Mouse (Mus musculus): ENCODE data around the gene Sik3. TPM values are rescaled to one million over a fixed set of nuclear protein-coding genes. Genes with fewer than 3 reads are reported as not detected.
A peak's percentile ranks its signal among the peaks of the same experiment; 100 is the strongest.

The Sik3 gene
- total RNA-seq (2022), result 10 to 100 TPM; 62.0 to 81.1 (median 73.3) TPM

DNA sequence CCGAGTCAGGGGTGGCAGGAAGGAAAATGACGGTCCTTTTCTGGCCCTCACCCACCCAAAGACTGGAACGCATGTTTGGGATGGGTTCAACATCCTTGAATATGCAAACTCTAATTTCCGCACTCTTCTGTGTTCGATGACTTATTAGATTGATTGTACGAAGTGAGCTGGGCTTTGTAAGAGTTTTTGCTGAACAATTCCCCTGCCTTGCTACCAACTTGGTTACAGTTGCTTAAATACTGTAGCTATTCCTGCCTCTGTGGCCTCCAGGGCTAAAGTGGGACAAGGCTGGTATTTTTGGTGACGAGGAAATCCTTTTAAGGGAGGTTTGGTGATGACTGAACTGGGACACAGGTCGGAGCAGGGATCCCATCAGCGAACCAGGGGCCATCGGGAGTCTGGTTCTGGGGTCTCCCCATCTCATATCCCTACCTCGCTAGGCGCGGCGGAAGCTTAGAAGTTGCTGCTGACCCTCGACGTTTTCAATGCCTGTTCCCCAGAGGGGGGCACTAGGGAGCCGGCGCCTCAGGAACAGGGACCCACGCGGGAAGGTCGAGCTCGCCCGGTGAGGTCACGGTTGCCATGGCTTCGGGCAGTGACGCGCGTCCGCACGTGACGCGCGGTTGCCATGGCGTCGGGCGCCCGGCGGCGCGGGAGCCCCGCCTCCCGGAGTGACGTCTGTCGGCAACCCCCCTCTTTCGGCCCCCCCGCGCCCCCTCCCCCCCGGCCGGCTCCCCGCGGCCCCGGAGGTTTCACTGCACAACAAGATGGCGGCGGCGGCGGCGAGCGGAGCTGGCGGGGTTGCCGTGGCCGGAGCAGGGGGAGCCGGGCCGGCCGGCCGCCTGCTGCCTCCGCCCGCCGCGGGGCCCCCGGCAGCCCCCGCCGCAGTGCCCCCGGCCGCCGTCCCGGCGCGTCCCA lies at the start of gene Sik3, which contains the start of gene Pafah1b2:
Sik3 (plus strand) TSS at position 730 of the 918 bp plus-strand sequence.
Pafah1b2 (minus strand) TSS at position 600 of the 918 bp plus-strand sequence.
- DNase-seq (ENCODE audit: low spot score), result peak; percentile 93

DNA sequence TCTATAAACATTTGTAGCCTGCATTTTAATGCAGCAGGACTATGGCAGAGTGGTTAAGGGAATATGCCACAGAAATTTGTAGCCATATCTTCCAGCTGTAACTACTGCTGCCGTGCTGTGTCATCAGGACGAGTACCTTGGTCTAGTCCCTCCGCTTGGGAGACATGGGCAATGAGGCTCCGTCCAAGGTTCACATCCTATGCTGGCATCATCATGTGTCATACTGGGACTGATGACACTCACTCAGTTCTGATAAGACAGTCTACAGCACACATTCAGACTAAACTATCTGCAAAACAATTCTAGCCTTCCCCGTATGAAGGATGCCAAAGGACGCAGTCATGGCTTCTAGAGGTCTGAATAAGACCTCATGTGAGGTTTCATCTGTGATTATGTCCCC lies 49.0 kb upstream of the Sik3 start:
- no peak for DNase-seq (ENCODE audit: low spot score)

DNA sequence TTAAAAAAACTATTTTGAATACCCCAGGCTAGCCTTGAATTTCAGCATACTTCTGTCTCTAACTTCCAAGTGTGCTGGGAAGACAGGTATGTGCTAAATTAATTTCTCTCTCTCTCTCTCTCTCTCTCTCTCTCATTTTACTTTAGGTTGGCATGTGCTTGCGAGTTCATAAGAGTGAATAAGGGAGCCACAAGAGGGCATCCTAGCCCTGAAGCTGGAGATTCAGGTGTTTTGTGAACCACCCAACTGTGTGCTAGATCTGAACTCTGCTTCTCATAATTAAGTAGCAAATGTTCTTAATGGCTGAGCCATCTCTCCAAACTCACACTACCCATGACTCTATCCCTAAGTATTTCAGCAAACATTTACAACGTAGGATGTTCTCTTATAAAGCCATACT lies 35.7 kb upstream of the Sik3 start:
- no peak for DNase-seq (ENCODE audit: low spot score)

DNA sequence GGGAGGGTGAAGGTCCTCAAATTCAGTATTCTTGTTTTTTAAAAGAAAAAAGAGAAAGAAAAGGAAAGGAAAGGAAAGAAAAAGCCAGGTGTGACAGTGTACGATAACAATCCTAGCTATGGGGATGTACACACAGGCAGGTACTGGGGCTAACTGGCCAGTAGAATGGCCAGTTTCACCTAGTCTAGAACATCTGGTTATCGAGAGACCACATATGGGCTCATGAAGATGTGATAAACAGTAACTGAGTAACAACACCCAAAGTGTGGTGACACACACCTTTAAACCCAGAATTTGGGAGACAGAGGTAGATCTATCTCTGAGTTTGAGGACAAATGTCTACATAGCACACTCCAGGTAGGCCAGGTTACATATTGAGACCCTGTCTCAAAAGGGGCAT lies 32.8 kb upstream of the Sik3 start:
- no peak for DNase-seq (ENCODE audit: low spot score)

DNA sequence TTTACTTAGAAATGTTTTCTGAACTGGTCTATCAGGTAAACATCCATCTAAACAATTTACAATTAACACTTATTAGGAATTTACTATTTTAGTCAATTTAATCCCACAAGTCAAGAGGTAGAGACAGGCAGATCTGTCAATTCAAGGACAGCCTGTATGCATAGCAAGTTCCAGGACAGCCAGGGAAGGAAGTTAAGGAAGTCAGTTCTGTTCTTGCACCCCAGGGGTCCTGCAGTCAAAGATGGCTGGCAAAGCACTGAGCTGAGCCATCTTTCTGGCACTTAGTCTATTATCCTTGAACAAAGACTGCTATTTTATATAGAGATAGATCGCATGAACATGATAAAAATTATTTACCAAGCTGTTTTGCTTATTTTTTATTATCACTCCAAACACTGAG lies 32.0 kb upstream of the Sik3 start:
- DNase-seq (ENCODE audit: low spot score), result no peak

DNA sequence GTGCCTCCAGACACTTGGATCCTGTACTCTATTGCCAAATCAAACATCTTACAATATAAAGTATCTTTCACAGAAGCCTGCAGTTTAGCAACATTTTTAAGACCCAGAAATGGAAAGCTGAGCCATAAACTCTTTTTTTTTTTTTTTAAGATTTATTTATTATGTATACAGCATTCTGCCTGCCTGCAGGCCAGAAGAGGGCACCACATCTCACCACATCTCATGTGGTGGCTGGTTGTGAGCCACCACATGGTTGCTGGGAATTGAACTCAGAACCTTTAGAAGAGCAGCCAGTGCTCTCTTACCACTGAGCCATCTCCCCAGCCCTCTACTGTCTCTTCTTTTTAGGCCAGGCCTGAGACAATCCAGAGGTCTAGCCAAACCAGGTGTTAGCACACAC lies 31.3 kb upstream of the Sik3 start:
- no peak for DNase-seq (ENCODE audit: low spot score)

DNA sequence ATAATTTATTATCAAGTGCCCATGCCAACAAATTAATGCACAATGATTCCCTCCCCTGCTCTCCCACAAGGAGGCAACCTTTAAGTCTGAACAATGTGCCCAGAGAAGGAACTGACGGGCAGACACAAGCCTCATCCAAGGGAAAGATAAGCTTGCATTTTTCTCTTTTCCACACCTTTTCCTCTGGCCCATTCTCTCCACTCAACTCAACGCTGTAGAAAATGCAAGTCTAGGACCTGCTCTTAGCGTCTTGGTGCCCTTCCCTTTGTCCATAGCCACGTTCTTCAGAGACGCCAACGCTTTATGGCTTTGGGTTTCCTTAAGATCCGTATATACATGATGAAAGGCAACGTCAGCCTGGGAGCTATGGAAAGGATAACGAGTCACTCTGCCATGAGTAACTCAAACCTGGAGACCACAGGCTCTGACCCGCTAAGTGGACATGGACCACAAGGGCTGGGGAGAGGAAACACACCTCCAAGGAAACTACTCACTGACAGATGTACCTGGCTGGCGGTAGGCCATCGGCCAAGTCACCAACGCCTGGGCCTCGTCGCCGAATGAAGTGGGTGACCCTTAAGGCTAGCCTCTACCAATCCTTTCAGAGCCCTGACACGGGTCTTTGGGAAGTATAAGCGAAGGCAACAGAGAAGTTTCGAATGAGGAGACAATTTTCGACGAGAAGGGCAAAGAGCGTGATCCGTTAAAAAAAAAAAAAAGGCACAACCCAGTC lies 28.8 kb upstream of the Sik3 start:
- DNase-seq (ENCODE audit: low spot score), result peak; percentile 16

DNA sequence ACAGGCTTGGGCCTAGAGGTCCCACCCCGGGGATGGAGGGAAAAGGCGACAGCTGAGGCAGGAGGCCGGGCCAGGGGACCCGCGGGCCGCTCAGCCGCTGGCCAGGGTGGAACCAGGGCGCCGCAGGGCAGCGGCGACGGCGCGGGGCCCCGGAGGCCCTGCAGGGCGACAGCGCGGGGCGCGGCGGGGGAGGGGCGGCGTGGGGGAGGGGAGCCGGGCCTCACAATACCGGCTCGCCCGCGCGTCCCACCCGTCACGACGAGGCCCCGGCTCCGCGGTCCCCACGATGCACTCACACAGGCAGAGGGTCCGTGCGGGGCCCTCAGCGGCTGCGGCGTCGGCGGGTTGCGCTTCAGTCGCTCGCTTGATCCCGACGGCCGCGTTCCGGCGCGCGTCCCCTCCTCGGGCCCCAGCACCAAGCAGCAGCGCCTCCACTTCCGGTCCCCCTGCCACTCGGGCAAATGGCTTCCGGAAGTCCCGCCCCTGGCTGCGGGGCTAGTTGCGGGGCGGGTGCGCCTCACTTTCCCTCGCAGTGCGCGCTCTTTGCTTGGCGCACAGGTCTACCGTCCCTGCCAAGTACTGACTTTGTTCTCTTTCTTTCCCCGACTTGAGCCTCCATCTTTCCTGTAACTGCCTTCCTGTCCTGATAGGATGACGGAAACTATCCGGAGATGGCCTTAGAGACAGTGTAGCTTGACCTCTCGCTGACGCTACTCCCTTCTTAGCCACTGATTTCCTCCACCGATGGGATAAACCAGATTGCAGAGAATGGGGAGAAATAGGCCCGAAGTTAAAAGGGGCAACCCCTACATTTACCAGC lies 28.0 kb upstream of the Sik3 start:
- peak; percentile 85 for DNase-seq (ENCODE audit: low spot score)

DNA sequence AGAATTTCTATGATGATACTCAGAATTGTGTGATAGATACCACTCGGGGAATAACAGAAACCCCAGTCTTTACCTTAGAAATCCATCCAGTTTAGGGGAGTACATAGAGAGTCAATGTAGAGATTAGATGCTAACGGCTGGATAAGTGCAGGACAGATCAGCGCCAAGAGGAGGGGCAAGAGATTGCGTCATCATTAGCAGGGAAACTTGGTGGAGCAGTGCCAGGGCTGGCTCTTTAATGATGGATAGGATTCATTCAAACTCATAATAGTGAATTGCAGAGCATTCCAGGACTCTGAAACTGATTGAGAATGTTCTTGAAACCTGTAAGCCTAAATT lies 27.4 kb upstream of the Sik3 start:
- peak; percentile 69 for DNase-seq (ENCODE audit: low spot score)

DNA sequence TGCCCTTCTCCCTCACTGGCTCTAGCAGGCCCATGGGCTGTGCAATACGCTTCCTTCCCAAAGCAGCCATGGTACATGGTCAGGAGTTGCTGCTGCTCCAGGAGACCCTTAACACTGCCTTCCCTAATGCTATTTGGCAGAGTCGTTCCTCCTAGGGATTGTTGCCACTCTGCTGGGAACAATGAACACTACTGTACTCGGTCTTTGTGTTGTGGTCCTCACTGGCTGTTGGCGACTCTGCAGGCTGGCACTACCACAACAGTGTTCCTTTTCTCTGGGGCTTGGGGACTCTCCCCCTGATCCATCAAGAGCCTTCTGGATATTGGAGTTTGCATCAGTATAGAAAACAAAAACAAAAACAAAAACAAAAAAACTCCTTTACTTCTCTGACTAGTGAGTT lies 13.6 kb upstream of the Sik3 start:
- DNase-seq (ENCODE audit: low spot score), result no peak

DNA sequence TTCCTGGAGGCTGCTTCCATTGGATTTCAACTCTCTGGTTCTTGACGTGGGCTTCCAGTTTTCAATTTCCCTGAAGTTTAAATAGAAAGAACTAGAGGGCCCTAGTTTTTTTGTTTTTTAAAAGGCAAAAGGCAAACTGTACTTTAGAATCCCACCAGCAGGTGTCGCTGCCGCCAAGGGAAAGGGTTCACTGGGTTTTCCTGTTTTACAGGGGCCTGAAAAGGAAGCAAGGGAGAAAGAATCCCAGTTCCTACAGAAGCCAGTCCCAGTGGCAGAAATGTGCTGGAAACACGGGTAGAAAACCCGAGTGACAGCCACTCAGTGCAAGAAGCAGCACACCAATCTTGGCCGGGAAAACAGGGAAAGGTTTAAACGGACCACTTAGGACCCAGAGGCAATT lies 8.9 kb upstream of the Sik3 start:
- DNase-seq (ENCODE audit: low spot score), result peak; percentile 85

DNA sequence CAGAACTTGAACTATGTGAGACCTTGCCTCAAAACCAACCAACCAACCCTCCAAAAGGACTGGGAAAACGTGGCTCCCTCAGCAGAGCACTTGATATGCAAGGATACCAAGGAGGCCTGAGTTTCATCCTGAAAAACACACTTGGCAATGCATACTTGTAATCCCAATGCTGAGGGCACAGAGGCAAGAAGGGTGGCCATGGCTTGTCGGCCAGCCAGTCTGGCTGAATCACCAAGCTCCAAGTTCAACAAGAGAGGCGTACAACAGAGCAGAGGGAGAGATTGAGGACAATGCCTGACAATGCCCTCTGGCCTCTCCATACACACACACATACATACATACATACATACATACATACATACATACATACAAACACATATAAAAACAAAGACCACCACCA lies 8.1 kb upstream of the Sik3 start:
- DNase-seq (ENCODE audit: low spot score), result no peak

DNA sequence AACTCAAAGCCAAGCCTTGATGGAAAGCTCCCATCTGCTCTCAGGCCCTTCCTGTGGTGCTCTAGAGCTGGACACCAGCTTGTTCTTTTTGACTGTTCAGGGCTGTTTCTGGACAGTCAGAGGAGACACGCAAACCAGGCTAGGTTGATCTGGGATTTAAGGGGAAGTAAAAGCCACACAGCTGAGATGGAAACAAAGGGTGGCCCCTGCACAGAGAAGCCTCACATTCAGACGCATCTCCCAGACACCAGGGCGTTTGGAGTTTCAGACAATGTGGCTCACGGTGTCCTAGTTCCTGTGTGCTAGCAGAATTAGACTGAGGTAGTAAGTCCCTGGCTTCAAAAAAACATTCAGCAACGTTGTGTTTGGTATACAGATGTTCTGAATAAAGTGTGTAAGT lies 6.4 kb upstream of the Sik3 start:
- DNase-seq (ENCODE audit: low spot score), result no peak

DNA sequence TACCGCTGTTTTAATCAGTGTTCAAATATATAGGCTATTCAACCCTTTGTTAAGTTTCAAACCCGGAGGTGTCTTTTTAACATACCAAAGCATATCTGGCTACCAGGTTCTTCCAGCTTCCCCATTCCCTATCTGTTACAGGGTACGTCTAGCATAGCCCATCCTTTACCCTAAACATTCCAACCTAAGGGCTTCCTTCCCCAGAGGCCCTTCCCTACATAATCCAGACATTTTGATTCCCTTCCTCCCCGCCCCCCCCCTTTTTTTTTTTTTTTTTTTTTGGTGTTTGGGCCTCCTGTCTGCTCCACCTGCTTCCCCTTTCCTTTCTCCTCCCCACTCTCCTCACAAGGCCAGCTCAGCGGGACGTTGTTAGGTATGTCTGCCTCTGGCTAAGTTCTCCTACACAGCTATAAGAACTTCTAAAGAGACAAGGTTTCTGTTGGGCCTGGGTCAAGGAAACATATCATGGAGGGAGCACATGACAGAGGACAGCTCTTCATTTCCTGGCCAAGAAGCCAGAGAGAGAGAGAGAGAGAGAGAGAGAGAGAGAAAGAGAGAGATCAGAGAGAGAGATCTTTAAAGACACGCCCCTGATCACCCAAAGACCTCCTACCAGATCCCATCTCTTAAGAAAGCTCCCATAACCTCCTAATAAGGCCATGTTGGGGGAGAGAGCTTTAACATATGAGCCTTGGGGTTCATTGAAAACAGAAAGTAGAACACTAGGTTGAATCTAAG lies 3.5 kb upstream of the Sik3 start:
- no peak for DNase-seq (ENCODE audit: low spot score)

DNA sequence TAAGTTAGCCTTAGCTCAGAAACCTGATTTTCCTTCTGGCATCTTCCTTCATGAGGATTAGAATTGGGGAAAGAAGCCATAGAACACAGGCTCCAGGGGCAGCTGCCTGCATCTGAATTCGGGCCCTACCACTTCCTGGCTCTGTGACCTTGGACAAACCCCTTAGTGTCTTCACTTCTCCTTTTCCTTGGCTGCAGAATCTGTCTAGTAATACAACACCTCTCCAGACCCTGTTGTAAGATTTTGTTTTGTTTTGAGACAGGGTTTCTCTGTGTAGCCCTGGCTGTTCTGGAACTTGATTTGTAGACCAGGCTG lies 3.0 kb upstream of the Sik3 start:
- no peak for DNase-seq (ENCODE audit: low spot score)

DNA sequence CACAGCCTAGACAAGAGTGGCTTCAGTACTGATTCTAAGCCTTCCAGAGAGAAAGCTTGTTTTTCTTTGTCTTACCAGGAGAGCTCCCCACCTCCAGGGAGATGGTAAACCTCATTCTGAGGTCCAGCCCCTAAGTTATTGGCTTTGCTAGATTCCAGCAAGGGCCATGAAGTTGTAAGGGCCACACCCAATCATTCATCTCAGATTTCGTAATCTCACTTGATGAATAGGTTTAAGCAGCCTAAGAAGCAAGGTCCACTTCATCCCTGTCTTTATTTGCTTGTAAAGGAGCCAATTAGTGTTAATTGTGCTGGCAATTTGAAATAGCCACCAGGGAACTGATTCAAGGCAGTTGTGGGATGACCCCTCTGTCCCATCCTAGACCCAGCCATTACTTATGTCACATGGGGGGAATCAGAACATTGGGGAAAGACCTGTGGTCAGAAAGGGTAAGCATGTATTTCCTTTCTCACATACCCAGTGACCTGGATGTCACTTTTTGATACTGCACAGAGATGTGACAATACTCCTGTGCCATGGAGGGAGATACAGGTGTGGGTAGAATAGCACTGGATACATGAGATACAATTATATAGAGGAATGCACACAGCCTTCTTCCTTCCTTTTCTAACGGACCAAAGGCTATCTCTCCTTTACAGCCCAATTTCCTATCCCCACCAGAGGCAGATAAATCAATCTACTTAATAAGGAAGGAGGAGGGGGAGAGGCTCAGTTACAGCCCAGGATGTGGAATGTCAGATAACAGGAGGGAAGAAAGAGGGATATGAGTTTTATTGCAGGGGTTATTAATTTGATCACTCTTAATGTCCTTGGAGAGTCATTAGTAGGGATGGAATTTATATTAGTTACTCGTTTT lies 1.3 kb upstream of the Sik3 start:
- no peak for DNase-seq (ENCODE audit: low spot score)

DNA sequence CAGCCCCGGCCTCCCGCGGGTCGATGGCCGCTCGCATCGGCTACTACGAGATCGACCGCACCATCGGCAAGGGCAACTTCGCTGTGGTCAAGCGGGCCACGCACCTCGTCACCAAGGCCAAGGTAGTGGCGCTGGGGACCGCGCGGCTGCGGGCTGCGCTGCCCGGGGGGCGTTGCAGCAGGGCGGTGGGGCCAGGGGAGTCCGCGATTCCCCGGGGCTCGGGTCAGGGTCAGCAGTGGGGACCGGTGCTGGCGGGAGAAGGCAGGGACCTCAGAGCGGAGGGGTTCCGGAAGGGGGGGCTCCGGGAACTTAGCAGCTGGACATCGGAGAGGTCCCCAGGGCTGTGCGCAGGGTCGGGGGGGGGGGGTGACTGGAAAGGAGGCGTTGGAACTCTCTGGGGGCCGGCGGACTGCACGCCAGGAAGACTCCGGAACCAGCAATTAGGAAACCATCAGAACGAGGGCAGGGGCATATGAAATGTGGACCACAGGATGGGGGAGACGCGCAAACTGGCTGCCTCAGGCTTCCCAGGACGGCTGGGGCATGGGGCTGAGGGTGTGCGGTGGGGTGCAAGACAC lies 478 bp downstream of the Sik3 start:
- peak; percentile 52 for DNase-seq (ENCODE audit: low spot score)

DNA sequence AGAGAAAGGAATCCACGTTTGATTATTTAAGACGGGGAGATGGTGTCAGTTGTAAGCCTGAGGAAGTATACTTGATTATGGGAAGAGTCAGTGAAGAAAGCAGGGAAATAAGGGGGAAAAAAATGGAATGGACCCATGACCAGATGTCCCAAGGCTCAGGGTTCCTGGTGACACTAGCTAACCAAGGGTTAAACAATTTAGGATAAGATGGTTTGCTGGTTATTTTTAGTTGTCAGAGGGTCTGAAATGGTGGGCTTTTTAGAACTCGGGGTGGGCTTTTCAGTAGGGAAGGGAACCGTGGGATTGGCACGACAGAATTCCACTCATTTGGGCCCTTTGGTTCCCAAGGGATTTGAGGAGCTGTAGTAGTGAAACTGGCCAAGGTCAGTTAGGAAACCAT lies 996 bp downstream of the Sik3 start:
- DNase-seq (ENCODE audit: low spot score), result no peak

DNA sequence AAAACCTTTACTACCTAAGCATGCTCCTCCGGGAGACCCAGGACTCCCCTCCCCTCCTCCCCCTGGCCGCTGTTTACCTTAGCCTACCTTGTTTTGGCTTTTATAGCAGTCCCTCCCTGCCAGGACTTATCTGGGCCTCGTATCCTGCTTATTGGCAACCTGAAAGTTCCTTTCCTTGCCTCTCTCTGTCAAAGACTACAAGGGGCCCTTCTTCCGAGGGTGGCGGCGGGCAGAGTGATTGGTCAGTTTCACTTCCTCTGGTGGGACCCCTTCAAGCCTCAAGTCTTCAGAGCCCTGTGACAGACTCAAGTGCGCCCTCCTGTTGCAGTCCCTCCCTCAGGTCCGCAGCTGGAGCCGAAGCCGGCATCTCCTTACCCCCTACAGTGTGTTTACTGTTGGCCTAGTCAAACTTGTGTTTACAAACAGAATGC lies 1.6 kb downstream of the Sik3 start:
- peak; percentile 60 for DNase-seq (ENCODE audit: low spot score)

DNA sequence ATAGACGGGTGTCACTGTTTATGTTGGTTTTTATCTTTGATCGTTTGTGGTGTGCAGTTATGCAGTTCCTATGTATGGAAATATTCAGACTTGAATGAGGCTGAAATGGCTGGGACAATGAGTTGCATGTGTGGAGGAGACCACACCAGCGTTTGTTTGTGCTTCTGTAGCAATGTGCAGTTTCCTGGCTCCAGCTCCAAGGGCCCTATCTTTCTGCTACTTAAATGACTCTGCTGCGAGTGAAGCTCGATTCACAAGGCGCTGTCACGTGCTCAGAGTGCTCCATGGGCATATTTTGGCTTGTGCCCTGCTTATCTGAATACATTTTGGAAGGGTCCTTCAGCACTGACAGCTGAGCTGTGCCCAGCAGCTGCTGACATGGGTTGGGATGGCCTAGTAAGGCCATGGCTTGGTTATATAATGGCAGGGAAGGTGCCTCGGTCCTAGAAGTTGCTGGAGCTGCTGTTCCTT lies 2.5 kb downstream of the Sik3 start:
- DNase-seq (ENCODE audit: low spot score), result peak; percentile 80

Measured in heart, adult 8-10 months (tissue).